Mouse (Mus musculus): ENCODE measurements at regions not wholly inside any gene's neighbourhood (a gene's known extent, or its start where the extent isn't known, plus 50 kb on each side); places are given as distances from the start of the nearest gene placed in this dataset.

- DNase-seq (ENCODE audit: low spot score in 2 of 2), result no peak
Observed at GRCm38 (mm10) chr15:5507545-5507913, 263.5 kb upstream of the Ptger4 start.

- DNase-seq (ENCODE audit: low spot score in 2 of 2), result no peak
Observed at GRCm38 (mm10) chr15:5510056-5510455, 266.1 kb upstream of the Ptger4 start.

- no peak for DNase-seq (ENCODE audit: low spot score in 2 of 2)
Observed at GRCm38 (mm10) chr15:5511046-5511445, 267.1 kb upstream of the Ptger4 start.

GRCm38 (mm10) chr15:5512546-5512945 is 268.6 kb upstream of the Ptger4 start:
- DNase-seq (ENCODE audit: low spot score in 2 of 2), result no peak

GRCm38 (mm10) chr15:5513146-5513545 is 269.2 kb upstream of the Ptger4 start:
- no peak for DNase-seq (ENCODE audit: low spot score in 2 of 2)

DNA sequence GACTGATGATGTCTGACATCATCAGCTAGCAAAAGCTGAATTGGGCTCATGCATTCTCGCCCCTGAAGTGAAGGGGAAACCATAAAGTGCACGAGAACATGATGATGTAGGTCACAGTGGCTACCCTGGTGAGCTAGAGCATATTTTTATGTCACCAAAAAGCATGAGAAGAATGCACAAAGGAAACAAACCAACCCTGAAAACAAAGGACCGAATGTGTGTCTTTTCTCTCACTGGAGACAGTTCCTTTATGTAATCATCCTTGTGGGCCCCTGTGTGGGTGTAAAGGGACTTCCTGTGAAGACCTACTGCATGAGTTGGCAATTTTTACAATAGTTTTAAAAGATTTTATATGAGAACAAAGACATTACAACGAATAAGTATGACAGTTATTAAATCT is 270.2 kb upstream of the Ptger4 start:
- DNase-seq (ENCODE audit: low spot score in 2 of 2), result no peak

GRCm38 (mm10) chr15:5517244-5517966 is 273.4 kb upstream of the Ptger4 start:
- no peak for DNase-seq (ENCODE audit: low spot score in 2 of 2)

- no peak for DNase-seq (ENCODE audit: low spot score in 2 of 2)
Observed at GRCm38 (mm10) chr15:5519552-5519951, 275.6 kb upstream of the Ptger4 start.

DNA sequence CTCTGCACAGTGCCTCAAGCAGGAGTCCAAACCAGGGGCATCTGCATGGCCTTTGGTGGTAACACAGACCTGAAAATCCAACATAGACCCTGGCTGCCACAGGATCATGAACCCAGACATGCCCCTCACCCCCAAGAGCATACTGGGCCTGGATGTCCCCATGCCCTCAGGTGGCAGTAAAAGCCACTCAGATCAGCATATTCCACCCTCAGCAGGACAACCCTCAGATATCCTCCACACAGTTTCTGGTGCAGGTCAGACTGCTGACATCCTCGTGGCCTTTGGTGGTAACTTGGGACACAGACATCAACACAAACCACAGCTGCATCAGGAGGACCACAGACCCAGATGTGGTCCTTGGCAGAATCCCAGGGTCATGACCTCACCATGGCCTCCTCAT is 276.0 kb upstream of the Ptger4 start:
- DNase-seq (ENCODE audit: low spot score in 2 of 2), result no peak

- DNase-seq (ENCODE audit: low spot score in 2 of 2), result no peak
Observed at GRCm38 (mm10) chr15:5528619-5529018, 284.6 kb upstream of the Ptger4 start.

DNA sequence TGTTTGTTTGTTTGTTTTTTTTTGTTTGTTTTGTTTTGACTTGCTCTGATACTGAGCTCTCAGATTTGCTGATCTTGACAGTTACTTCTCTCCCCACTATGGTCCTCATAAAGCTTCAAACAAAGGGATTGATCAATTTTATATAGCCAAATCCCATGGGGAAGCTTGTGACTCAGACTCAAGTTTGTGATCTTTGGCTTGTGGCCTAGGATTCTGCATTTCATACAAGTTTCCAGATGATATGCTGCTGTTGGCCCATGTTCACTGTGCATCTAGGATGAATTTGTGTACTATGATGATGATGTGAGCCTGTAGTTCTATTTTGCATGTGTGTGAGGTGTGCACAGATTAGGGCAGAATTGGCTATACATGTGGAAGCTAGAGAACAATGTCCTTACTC is 289.7 kb upstream of the Ptger4 start:
- no peak for DNase-seq (ENCODE audit: low spot score in 2 of 2)

GRCm38 (mm10) chr15:5537432-5537831 is 293.4 kb upstream of the Ptger4 start:
- DNase-seq (ENCODE audit: low spot score in 2 of 2), result no peak

DNA sequence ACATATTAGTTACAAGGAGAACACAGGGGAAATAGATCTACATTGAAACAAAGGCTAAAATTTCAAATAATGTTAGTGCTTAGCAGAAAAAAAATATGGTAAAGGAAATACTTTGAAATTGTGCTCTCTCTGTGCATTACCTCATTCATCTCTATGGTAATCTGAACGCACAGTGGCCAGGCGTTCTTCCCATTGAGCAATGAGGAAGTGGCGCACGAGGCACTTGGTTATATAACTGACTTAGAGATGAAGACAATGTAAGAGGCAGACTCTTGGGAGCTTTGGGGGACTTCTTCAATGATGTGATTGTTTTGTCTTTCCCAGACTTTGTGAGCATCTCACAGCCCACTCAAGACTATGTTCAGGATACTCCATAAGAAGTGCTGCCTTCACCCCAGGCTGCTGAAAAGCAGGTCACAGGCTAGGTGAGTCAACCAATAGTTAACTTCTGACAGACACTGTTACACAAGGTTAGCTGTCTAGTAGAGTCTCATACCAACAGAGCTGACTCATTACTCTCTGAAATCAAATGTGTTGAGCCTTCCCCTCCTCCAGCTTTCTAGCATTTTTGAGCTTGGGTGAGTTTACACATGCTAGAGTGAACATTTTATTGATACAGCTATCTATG is 295.4 kb upstream of the Ptger4 start:
- DNase-seq (ENCODE audit: low spot score in 2 of 2), result no peak

GRCm38 (mm10) chr15:5554526-5554925 is 310.5 kb upstream of the Ptger4 start:
- DNase-seq (ENCODE audit: low spot score in 2 of 2), result no peak

DNA sequence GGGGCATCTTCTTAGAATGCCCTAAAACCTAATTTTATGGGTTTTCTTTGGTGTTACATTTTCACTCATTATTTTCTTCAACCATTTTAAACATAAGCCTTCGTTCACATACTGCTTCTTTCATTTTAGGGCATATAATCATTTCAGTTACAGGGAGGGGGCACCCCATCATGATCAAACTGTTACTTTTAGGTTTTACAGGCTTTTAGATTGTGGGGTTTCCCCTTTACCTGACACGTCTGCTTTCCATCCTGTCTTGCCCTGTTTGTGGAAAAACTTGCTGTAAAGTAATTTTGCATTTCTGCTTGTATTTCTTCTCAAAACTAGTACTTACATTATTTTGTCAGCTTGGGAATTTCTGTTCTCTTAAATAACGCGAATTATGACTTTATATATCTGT is 310.9 kb upstream of the Ptger4 start:
- no peak for DNase-seq (ENCODE audit: low spot score in 2 of 2)

GRCm38 (mm10) chr15:5555381-5556066 is 311.5 kb upstream of the Ptger4 start:
- no peak for DNase-seq (ENCODE audit: low spot score in 2 of 2)

DNA sequence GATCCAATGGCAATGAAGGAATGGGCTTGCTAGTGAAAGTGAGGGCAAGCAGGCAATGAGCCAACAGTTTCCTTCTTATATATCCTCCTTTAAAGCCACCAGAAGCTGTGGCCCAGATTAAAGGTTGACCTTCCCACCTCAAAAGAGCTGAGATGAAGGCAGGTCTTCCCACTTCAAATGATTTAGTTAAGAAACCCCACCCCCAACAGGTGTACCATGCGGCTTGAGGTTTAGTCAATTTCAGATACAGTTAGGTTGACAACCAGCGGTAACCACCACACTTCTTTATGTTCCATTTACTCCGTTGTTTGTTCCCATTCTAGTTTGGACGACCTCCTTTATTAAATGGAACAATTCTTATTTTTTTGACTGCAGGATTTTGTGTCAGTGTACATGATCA is 317.8 kb upstream of the Ptger4 start:
- no peak for DNase-seq (ENCODE audit: low spot score in 2 of 2)

DNA sequence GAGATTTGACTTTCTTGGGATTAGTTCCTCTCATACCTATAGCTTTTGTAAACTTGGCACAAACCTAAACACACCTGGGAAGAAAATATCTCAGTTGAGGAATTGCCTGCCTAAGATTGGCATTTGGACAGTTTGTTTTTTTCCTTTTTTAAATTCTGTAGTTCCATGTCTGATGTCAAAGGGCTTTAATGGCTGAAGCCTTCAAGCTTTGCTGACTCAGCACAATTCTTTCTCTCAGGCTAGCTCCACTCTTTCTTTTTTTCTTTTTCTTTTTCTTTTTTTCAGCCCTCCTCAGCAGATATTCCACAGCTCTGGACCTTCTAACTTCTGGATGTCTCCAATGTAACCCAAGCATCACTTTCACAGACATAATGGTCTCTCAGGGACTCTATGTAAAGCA is 330.4 kb upstream of the Ptger4 start:
- DNase-seq (ENCODE audit: low spot score in 2 of 2), result no peak

DNA sequence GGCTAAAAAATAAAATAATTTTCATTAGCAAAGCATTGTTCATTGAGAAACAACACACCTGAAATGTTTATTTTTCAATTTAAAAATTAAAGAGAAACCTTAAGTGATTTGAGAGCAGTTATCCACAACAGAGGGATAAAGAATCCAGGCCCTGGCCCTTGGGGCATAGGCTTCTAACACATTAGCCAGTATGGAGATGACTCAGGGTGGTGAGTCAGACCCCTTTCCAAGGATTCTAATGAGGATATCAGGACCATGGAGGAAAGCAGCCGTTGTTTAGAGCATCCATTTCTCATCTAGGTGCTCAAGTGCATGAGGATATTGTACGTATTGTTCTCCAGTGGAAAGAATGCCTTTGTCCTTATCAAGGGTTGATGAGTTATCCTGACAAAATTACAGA is 335.6 kb upstream of the Ptger4 start:
- no peak for DNase-seq (ENCODE audit: low spot score in 2 of 2)

DNA sequence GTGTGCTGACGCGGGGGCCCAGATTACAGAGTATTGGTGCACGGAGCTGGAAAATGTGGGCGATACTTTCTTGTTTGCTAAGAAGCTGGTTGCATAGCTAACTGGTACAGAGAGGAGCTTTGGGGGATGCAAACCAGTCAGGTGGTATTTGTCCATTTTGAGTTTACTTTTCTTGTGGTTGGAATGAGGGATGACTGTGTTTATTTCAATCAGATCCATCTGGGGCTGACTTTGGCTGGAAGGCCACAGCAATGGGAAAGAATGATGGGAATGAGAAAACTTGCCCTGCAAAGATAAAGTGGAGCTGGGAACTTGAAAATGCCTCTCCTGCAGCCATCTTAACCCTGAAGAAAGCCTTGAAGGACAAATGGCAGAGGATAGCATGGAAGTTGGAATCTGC is 336.4 kb upstream of the Ptger4 start:
- peak in 1 of 2 experiments; percentile 2 for DNase-seq (ENCODE audit: low spot score in 2 of 2)

GRCm38 (mm10) chr15:5584381-5584780 is 340.4 kb upstream of the Ptger4 start:
- no peak for DNase-seq (ENCODE audit: low spot score in 2 of 2)

DNA sequence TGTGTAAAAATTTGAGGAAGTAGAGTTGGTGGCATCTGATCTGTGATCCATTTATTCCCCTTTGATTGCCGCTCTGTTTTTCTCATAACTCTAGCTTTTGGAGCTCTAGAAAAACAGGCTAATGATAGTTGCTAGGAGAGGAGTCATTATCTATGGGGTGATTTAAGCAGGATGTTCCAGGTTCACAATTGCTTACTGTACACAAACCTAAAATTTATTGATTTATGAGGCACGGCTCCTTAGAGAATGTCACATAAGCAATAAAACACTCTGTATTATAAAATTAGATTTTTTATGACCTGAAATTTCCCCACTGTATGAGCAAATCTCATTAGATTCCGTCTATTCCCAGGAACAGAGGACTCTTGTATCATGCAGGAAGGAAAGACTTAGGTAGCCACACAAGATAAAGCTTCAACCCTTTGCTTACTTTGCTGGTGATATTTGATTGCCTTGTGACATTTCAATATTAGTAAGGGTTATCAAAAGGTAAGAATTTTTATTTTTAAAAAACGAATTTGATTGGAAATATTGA is 360.8 kb upstream of the Ptger4 start:
- no peak for DNase-seq (ENCODE audit: low spot score in 2 of 2)

Data from left cerebral cortex, adult 18-20 months (tissue).